Mouse (Mus musculus) c-Kit-positive CD71-negative TER-119-negative erythroid progenitor cells, embryonic 14.5 days (primary cell): Measurements from ENCODE around the gene Sumf2.
"Not testable (repeated sequence)": the region's sequence is repeated elsewhere in the genome, so short reads cannot be mapped to it uniquely, and the experiment has no call there.

Source experiments
- DNase-seq: peaks from one replicate; pipeline ENCODE4 v3.0.0-alpha.2; 2013; ENCODE audit warnings: low read depth

Gene Sumf2

GRCm38 (mm10) chr5:129846752-129847557 lies at the start of gene Sumf2:
Gene Sumf2 (plus strand): TSS chr5:129846986.
- peak; percentile 95 for DNase-seq

- no peak for DNase-seq
Measured at GRCm38 (mm10) chr5:129844848-129845247, 1.9 kb upstream of the Sumf2 start.

DNA sequence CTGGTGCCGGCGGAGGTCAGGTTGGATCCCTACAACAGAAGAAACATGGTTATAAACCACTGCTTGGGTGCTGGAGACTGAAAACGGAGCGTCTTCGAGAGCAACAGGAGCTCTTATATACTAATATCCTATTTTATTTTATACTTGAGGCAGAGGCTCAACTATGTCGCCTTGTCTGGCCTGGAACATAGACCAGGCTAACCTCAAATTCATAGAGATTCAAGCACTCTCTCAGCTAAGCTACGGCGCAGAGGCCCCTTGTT lies 703 bp downstream of the Sumf2 start:
- no peak for DNase-seq

DNA sequence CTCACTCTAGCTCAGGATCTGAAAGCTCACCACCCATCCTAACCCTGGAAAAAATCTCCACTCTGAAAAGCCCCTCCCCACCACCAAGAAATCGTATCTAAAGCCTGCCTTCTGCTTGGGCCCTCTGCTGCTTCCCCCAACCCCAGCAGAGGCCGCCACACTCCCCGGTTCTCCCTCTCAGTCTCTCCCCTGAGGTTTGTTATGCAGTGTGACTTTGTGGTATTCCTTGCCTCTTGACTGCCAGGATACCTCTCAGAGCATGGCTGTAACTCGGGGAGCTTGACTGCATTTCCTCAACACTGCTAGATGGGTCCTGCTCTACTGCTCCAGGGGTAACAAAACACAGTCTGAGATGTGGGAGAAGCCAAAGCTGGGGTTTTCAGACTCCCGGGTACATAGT lies 8.4 kb downstream of the Sumf2 start:
- DNase-seq: no peak

GRCm38 (mm10) chr5:129856414-129856813 lies 9.6 kb downstream of the Sumf2 start:
- DNase-seq: no peak

GRCm38 (mm10) chr5:129862325-129862724 lies 15.5 kb downstream of the Sumf2 start:
- DNase-seq: no peak

DNA sequence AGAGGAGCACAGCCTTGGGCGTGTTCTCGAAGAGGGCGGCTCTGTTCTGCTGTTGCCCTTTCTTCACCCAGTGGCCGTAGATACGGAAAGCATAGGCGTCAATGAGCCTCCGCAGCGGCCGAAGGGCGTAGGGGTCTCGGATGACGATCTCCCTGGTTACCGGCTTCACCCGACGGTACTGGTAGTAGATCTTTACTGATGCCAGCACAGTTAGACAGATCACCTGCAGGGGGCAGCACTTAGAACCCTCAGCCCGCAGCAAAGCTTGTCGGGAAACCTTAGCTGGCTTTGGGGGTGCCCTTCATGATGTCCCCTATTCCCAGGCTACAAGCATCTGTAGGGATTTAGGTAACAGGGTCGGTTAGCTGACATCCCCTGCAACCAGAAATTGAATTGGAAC lies 17.7 kb downstream of the Sumf2 start:
- DNase-seq: no peak

DNA sequence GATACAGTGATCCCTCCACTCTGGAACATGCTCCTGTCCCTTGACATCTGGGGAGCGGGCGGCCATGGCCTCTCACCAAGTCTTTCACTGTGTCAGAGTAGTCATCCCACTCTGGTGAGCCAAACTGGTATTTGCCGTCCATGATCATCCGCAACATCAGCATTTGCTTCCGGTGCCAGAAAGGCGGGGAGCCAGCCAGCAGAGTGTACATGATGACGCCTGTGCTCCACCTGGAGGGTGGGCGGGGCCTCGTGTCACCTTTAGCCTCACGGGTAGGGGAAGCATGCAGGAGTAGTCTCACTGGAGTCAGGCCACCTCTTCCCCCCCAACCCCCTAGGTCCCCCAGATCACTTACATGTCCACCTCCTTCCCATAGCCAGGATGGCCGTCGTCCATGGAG lies 19.1 kb downstream of the Sumf2 start:
- no peak for DNase-seq

DNA sequence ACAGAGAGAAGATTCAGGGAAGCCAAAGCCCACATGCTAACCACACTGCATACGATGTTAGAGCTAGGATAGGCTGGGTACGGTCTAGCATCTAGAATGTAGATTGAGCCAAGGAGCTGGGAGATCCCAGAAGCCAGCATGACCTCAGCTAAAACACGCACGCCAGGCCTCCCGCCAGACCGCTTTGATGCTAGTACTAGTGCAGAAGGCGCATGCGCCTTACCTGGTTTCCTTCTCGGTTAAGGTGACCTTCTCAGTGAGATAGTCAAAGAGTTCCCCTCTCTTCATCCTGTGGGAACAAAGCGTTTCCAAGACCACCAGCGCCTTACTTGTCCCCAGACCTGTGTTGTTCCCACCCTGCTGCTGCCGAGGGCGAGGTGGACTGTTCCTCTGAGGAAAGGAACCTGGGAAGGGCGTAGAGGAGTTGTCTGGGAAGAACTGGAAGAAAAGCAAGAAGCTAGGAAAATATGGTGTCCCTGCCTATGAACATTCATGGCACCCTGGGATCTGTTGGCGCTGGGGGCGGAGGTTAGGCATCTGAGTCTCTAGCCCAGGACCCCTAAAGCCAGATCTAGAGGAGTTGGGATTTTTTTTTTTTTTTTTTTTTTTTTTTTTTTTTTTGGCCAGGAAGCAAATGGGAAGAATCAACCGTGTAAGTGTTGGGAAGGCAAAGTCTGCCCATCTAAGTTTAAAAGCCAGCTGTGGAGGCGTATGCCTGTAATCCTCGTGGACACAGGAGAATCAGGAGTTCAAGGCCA lies 22.6 kb downstream of the Sumf2 start:
- no peak for DNase-seq

GRCm38 (mm10) chr5:129871238-129871637 lies 24.5 kb downstream of the Sumf2 start:
- DNase-seq: no peak

DNA sequence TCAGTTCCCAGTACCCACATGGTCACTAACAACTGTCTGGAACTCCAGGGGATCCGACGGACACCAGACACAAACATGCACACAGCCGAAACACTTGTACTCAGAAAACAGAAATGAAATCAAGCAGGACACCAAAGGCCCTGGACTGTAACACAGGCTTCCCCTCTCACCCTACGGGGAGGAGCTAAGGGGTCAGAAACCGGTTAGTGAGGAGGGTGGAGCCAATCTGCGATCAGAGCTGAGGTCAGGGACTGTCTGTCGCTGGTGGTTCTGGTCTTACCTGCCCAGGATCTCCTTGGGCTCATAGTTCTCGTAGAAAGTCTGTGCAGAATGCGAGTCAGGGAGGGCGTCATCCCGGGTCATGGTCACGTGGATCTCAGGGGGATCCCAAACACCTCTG lies 27.2 kb downstream of the Sumf2 start:
- no peak for DNase-seq

- DNase-seq: no peak
Measured at GRCm38 (mm10) chr5:129875098-129875497, 28.3 kb downstream of the Sumf2 start.

DNA sequence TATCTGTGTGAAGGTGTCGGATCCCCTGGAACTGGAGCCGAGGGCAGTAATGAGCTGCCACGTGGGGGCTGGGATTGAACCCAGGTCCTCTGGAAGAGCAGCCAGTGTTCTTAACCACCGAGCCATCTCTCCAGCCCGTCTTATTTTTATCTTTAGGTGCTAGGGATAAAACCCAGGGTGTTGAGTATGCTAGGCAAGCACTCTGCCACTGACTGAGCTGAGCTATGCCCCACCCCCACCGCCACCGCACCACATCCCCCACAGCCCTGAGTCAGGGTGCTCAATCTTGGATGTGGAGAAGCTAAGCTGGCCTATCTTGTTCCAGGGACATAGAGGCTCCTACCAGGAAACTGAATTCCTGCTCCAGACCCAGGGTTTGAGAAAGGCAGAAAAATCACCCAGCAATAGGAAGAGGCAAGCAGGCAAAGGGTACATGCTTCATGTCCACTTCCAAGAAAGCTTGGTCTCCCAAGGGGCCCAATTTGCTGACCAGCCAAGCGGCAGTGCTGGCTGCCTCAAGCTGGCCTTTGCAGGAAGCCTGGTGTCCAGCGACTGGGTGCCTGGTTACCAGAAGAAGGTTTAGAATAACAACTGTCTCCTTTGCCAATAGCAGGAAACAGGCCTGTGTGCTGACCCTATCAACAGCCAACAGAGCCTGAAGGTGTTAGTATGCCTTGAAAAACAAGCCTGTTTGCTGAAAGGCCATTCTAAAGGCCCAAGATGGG lies 31.1 kb downstream of the Sumf2 start:
- no peak for DNase-seq

DNA sequence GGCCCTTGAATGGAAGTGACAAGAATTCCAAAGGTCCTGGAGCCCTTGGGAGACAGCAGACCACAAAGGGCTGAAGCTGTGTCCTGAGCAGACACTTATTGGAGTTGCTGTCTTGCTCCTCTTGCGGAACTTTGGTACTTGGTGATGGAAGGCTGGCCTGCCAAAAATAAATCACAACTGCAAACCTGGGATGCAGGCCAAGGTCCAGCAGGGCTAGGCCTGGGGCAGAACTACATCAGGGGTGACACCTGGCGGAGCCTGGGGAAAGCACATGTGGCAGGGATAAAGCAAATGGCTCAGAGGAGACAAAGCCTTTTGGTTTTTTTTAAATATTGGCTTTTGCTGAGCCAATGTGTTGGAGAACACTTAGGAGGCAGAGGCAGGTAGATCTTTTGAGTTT lies 32.2 kb downstream of the Sumf2 start:
- no peak for DNase-seq

GRCm38 (mm10) chr5:129879888-129880287 lies 33.1 kb downstream of the Sumf2 start:
- DNase-seq: no peak

DNA sequence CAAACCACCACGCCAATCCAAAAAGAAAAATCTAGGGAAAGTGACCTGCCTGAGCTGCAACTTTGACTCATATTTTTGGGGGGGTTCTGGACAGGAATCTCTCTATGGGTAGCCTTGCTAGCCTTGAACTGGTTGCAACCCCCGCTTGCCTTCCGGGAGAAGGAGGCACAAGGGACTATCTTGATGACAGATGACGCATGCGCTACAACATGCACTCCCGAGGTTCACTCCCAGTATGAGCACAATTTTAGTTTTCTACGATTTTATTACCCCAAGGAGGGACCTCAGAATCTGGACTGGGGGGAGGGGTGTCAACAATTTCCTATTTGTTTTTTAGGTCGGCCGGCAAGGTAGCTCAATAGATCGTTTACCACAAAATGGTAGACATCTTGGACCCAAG lies 39.5 kb downstream of the Sumf2 start:
- DNase-seq: no peak

DNA sequence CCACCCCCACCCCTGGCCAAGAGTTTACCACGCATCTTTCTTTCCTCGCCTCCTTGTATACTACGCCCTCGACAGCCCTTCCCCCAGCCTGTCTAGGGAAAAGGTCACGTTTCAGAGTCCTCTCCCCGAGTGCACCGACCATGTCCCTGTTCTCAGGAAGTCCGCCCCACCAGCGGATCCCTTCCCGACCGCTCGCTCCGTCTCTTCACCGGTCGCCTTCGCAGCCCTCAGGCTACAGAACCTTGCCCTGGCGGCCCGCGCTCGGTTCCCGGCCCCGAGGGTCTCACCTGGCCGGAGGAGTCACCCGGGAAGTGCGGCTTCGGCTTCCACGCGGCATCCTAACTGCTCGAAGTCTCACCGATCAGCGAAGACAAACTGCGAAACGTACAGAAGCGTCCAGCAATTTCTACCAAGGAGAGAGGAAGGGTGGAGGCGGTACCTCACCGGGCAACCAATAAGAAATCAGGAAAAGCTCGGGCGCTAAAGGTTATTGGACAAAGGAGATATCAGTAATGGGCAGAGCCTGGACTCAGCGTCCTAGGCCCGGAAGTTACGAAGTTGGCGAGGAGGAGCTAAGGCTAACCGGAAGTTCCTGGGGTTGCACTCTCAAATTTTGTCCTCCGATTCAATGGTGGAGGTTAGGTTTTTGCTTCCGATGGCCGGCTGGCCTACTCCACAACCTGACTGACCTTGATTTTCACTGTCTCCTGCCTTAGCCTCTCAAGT lies 40.3 kb downstream of the Sumf2 start, which contains the start of gene Chchd2:
Chchd2 (minus strand) TSS at position 560 of the 726 bp plus-strand sequence.
- DNase-seq: peak; percentile 94

GRCm38 (mm10) chr5:129890390-129890789 lies 43.6 kb downstream of the Sumf2 start:
- not testable (repeated sequence) for DNase-seq

DNA sequence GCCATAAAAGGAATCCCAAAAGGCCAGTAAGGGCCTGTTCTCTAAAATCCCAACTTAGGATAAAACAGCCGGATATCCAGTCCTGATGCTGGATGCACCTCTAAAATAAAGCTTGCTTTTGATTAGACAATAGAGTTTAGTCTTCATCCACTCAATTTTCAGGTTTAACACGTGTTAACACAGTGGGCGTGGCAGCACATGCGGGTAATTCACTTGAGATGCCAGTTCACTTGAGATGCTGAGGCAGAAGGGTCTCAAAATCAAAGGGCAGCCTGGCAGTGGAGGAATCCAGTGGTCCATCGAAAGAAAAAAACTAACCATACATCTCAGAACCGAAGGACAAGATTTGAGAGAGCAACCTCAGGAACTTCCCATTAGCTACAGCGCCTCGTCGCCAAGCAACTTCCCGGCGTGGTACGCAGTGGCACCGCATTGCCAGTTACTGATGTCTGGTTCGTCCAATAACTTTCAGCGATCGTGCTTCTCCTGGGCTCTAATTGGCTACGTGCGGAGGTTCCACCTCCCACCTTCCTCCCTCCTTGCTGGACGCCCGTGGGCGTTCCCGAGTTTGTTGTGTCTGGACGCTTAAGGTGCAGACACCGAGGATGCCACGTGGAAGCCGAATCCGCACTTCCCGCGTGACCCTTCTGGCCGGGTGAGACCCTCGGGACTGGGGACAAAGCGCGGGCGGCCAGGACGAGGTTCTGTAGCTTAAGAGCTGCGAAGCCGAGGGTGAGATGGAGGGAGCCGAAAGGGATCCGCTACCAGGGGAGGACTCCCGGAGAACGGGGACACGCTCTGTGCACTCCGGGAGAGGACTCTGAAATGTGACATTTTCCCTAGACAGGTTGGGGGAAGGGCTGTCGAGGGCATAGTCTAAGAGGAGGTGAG lies 48.7 kb downstream of the Sumf2 start, which contains the start of gene Zbed5:
Zbed5 (plus strand) TSS at position 526 of the 891 bp plus-strand sequence.
- peak; percentile 87 for DNase-seq

GRCm38 (mm10) chr5:129898449-129898848 lies 51.7 kb downstream of the Sumf2 start, which contains the start of gene Phkg1:
Gene Phkg1 (minus strand): TSS chr5:129898549.
- DNase-seq: no peak

- no peak for DNase-seq
Measured at GRCm38 (mm10) chr5:129907775-129908174, 61.0 kb downstream of the Sumf2 start.
